Mouse (Mus musculus) stomach, embryonic 15.5 days (tissue): Measurements from ENCODE around the gene Slc25a45. TPM values are rescaled to one million over a fixed set of nuclear protein-coding genes. Genes with fewer than 3 reads are reported as not detected.

Experiments
- ATAC-seq: fragments of 200-750 bp; cut with Nextera tagmentation; 2 replicates; pipeline ENCODE4 v1.8.0; 2017; ENCODE audit warnings: low read depth, moderate number of reproducible peaks, moderate TSS enrichment; ENCODE audit not compliant: insufficient read depth, low FRiP score
- H3K27ac ChIP-seq: fragments of 300-500 bp; sonication (generic); 2 replicates; pipeline ENCODE4 v1.5.1; 2015; ENCODE audit warnings: mild to moderate bottlenecking, inconsistent platforms
- H3K27me3 ChIP-seq: fragments of 300-500 bp; sonication (generic); replicated peaks from 2 replicates; pipeline ENCODE4 v1.6.1; 2015; ENCODE audit warnings: inconsistent platforms
- H3K36me3 ChIP-seq: fragments of 300-500 bp; sonication (generic); 2 replicates; pipeline ENCODE4 v1.6.1; 2015; ENCODE audit warnings: inconsistent platforms
- H3K4me1 ChIP-seq: fragments of 300-500 bp; sonication (generic); 2 replicates; pipeline ENCODE4 v1.6.1; 2015; ENCODE audit warnings: inconsistent platforms
- H3K4me2 ChIP-seq: fragments of 300-500 bp; sonication (generic); 2 replicates; pipeline ENCODE4 v1.6.1; 2015; ENCODE audit warnings: mild to moderate bottlenecking, inconsistent platforms
- H3K4me3 ChIP-seq: fragments of 300-500 bp; sonication (generic); replicated peaks from 2 replicates; pipeline ENCODE4 v1.5.1; 2015; ENCODE audit warnings: inconsistent platforms
- H3K9ac ChIP-seq: fragments of 300-500 bp; sonication (generic); 2 replicates; pipeline ENCODE4 v1.6.1; 2015; ENCODE audit warnings: inconsistent platforms
- H3K9me3 ChIP-seq: fragments of 300-500 bp; sonication (generic); 2 replicates; pipeline ENCODE4 v1.6.1; 2016; ENCODE audit warnings: inconsistent platforms
- WGBS: fragments of 180-500 bp; shearing (Covaris S2); methylation state at CpG from one replicate; pipeline ENCODE4 v1.1.7; 2015; 5-methylcytosine and 5-hydroxymethylcytosine counted together
- polyA plus RNA-seq: library from polyadenylated mRNA; unstranded; fragments of >200 nt; fragmentation: Nextera tagmentation; extraction: Ambion mirVana; gene quantifications from 2 replicates; pipeline ENCODE4 v1.2.1, GENCODE M21; 2015

The Slc25a45 gene
- polyA plus RNA-seq, 1 experiment from 2014 or later: 5.5 TPM

DNA sequence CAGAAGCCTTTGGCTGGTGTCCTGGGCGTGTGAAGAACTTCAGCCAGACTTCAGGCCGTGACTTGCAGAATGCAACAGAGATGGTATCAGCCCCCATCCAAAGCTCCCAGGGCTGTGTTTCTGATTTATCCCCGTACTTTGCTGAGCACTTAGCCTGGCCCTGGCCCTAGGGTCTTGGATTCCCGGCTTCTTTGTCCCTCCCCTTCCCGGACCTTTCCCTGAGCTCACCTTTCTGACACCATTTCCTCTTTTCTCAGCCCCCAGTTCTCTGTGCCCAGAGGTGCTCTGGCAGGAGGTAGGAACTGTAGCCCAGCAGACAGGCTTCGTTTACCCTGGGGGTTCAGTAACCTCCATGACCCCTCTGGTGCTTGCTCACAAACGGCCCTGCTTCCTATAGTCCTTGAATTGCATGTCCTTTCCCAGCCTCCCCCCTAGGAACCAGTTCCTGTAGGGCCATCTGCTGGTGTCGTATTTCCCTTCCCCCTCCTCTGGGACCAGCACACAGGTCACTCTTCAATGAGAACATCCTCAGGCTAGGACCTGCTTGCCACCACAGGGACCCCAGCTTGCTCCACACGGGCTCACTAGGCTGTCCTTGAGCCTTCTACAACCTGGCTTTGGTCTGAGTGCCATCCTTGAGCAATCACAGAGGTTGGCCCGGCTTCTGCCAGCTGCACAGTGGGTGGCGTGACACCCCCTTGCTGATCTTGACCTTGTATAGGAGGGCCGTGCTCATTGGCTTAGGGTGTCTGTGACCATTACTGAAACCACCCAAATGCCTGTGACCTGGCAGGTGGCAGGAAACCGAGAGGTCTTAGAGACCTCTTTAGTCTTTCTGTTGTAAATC lies 28.6 kb upstream of the Slc25a45 start:
- Histone ChIP-seq H3K9me3 (no peaks in the 10 kb centered on the region), H3K36me3 (no peaks in the 10 kb centered on the region), H3K27me3 (no peaks in the 10 kb centered on the region), H3K9ac (peak overlapping the region; percentile 24; the same call in 1 of the 2 replicates), H3K4me2 (peak overlapping the region; percentile 70), H3K4me1 (peaks cover 52% of the 10 kb centered on the region), H3K4me3 (peak overlapping the region; percentile 9; the same call in 1 of the 2 replicates), H3K27ac (peak overlapping the region; percentile 99)
- 34% methylated on average over 13 of the region's 13 CpGs for WGBS
- no peak for ATAC-seq

DNA sequence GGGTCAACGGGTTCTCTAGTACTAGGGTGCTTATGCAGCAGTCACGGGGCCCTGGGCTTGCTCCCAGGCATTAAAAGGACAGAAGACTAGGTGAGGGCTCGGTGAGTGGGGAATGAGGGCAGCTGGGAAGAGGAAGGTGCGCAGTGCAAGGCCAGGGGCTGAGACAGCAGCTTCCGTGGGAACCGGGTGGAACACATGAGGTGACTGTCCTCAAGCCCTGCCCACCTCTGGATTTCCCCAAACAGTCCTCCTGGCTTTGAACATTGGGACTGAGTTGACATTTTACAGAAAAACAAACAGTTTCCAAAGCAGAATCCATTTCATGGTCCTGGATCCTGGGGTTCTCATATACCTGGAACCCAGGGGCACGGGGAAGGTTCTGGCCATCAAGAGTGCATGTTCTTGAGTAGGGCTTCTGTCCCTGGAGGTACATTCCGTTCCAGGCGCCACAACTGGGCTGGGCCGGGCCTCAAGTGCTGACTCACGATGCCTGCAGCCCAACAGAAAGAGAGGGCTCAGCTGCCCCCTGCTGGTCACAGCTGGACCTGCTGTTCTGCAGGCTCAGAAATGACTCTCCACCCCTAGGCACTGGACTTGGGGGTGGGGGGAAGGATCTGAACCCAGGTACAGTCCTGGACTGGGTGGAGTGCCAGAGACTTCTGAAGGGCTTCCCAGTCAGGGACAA lies 27.6 kb upstream of the Slc25a45 start:
- Histone ChIP-seq H3K4me1 (peaks cover 46% of the 10 kb centered on the region), H3K4me3 (no peak overlapping the region), H3K36me3 (no peaks in the 10 kb centered on the region), H3K27ac (peak overlapping the region; percentile 99), H3K9me3 (no peaks in the 10 kb centered on the region), H3K4me2 (peak overlapping the region; percentile 27), H3K27me3 (no peaks in the 10 kb centered on the region), H3K9ac (no peak overlapping the region)
- 23% methylated on average over 11 of the region's 11 CpGs for WGBS
- peak; percentile 28 for ATAC-seq

DNA sequence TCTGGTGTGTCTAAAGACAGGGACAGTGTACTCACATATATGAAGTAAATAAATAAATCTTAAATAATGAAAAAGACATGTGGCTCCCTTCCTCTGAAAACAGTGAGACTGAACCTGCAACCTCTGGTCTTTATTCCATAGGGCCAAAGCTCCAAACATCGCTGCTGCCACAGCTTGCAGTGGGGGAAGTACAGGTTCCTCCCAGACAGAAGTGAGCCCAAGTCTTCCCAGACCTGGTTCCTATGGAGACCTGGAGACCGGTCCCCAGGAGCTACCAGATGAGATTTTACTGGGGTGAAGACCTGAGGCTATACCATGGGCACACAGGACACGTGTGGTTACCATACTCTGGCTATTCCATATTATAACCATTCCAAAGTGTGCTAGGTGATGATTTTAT lies 26.7 kb upstream of the Slc25a45 start:
- H3K27ac ChIP-seq: no peak overlapping the region
- no peak overlapping the region for H3K4me3 ChIP-seq
- H3K4me2 ChIP-seq: no peak overlapping the region
- H3K36me3 ChIP-seq: no peaks in the 10 kb centered on the region
- ATAC-seq: no peak
- no peaks in the 10 kb centered on the region for H3K9me3 ChIP-seq
- 78% methylated on average over 3 of the region's 3 CpGs for WGBS
- peaks cover 42% of the 10 kb centered on the region for H3K4me1 ChIP-seq
- H3K27me3 ChIP-seq: no peaks in the 10 kb centered on the region
- no peak overlapping the region for H3K9ac ChIP-seq

DNA sequence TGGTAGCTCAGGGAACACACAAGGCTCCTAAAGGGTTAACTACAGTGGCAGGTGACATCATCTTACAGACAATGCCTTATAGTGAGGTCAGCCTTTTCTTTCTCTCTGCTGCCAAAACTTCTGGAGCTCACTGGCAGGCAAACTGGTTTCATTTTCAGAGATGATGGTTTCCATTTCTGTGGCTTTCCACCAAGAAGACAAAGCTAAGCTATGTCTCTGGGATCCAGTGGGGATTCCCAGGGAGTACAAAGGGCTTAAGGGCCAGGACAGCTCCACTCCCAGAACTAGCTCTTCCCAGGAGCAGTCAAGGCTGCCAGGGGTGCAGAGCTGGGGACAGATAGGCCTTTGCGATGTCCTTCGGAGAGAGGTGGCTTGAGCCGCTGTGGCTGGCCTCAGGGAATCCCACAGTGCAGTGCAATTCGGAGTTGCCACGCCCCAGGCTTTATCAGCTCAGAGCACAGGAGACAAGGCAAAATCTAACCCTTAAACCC lies 26.1 kb upstream of the Slc25a45 start:
- Histone ChIP-seq H3K36me3 (peaks cover 2% of the 10 kb centered on the region; the same call in 1 of the 2 replicates), H3K27ac (peak overlapping the region; percentile 61), H3K27me3 (no peaks in the 10 kb centered on the region), H3K4me2 (no peak overlapping the region; the same call in 1 of the 2 replicates), H3K4me1 (peaks cover 42% of the 10 kb centered on the region), H3K9me3 (no peaks in the 10 kb centered on the region), H3K9ac (no peak overlapping the region), H3K4me3 (no peak overlapping the region)
- ATAC-seq: no peak
- WGBS: 62% methylated on average over 5 of the region's 5 CpGs

DNA sequence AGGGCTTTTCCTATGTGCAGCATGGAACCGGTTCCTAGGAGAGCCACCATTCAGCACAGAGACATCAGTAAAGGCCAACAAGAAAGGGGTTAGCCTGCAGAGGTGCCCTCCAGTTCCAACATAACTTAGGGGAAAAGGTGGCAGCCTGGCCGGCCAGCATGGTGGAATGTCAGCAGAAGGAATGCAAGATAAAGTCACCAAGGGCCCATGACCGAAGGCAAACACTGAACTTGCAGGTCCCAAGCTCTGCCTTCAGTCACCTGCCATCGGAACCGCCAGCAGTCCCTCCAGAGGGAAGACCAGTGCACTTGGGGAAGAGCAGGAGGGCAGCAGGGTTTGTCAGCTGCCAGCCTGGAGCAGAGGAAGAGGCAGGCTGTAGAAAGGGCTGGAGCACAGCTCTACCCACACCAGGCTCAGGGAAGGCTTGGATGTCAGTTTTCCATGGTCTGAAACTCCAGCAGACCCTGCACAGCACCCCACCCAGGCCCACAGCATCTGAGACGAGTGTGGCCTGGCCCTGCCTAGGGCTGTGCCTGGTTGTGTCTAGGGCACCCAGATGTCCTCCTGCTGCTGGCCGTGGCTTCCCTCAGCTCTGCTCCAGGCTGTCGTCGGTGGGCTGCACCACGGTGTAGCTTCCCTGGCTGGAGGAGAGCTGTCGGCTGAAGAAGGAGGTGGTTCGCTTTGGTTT lies 25.4 kb upstream of the Slc25a45 start:
- Histone ChIP-seq H3K4me2 (no peak overlapping the region), H3K4me1 (peaks cover 37% of the 10 kb centered on the region), H3K9ac (no peak overlapping the region), H3K27me3 (no peaks in the 10 kb centered on the region), H3K9me3 (no peaks in the 10 kb centered on the region), H3K36me3 (peaks cover 9% of the 10 kb centered on the region; the same call in 1 of the 2 replicates), H3K27ac (peak overlapping the region; percentile 61), H3K4me3 (no peak overlapping the region)
- WGBS: 75% methylated on average over 12 of the region's 12 CpGs
- ATAC-seq: no peak

DNA sequence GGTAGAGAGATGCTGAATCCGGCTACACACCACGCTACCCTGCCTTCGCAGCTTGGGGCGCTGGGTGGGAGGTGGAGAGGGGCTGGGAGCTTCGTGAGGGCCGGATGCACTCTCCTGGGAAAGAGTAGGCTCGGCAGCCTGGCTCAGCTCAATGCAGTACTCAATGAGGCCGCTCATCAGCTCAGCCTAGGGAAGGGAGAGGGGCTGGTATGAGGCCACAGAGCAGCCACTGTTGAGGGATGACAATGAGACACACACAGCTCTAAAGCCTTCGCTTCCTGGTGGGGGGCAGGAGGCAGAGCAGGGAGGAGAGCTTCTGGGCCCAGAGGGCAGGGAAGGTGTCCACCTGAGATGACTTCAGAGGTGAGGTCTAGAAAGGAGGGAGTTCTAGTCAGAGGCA lies 21.0 kb upstream of the Slc25a45 start:
- 82% methylated on average over 9 of the region's 9 CpGs for WGBS
- no peak overlapping the region for H3K4me3 ChIP-seq
- no peaks in the 10 kb centered on the region for H3K27me3 ChIP-seq
- no peaks in the 10 kb centered on the region for H3K9me3 ChIP-seq
- no peak overlapping the region for H3K4me2 ChIP-seq
- no peak overlapping the region for H3K9ac ChIP-seq
- no peak overlapping the region for H3K27ac ChIP-seq
- H3K4me1 ChIP-seq: peaks cover 3% of the 10 kb centered on the region
- H3K36me3 ChIP-seq: peaks cover 17% of the 10 kb centered on the region
- no peak for ATAC-seq

DNA sequence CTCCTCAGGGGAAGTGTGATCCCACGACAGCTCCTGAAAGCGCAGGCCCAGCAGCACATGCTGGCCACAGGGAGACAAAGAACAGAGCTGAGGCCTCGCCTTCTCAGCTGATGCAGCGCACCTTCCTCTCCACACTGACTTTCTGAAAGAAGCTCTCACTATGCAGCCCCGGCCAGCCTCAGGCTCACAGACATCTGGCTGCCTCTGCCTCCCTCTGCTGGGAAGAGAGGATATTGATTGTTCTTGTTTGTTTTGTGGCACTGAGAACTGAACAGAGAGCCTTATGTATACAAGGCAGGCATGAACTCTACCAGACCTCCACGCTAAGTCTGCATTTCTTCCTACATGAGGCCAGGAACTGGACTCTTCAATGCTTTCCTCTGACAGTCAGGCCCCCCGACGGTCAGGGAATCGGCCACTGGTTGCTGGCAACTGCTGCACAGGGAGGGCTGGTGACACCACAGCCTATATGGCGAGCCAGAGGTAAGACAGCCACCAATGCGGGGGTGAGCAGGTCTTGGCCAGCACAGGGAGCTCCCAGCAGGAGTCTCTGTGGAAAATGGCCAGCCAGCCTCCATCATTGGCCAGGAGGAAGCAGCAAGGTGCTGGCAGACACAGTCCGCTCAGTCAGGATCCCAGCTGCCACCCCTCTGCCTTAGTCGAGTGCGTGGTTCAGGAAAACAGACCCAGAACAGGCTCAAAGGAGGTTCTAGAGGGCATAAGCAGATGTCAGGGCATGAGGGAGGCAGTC lies 15.1 kb upstream of the Slc25a45 start:
- no peak overlapping the region for H3K4me2 ChIP-seq
- no peak overlapping the region for H3K9ac ChIP-seq
- no peaks in the 10 kb centered on the region for H3K9me3 ChIP-seq
- no peak overlapping the region for H3K4me3 ChIP-seq
- no peaks in the 10 kb centered on the region for H3K27me3 ChIP-seq
- H3K4me1 ChIP-seq: no peaks in the 10 kb centered on the region
- 96% methylated on average over 14 of the region's 14 CpGs for WGBS
- peaks cover 35% of the 10 kb centered on the region for H3K36me3 ChIP-seq
- no peak for ATAC-seq
- no peak overlapping the region for H3K27ac ChIP-seq

DNA sequence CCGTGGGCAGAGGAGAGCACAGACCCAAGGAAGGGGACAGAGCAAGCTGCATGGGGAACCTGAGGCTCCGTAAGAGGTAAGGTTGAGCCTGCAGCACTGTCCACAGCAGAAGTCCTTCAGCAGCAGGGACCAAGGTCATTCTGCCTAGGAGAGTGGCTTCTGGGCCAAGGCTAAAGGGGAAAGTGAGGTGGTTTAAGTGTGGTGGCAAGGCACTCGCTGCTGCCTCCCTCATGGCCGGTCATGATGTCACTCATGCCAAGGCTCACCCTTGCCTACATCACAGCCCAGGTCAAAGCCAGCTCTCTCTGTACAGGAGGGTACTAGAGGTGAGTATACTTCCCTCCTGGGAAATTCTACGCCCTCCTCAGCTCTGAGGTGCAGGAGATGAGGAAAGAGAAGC lies 13.8 kb upstream of the Slc25a45 start:
- H3K9ac ChIP-seq: no peak overlapping the region
- ATAC-seq: no peak
- H3K4me2 ChIP-seq: no peak overlapping the region
- no peak overlapping the region for H3K4me3 ChIP-seq
- peaks cover 36% of the 10 kb centered on the region for H3K36me3 ChIP-seq
- 96% methylated on average over 5 of the region's 5 CpGs for WGBS
- no peaks in the 10 kb centered on the region for H3K9me3 ChIP-seq
- no peaks in the 10 kb centered on the region for H3K27me3 ChIP-seq
- no peak overlapping the region for H3K27ac ChIP-seq
- no peaks in the 10 kb centered on the region for H3K4me1 ChIP-seq

DNA sequence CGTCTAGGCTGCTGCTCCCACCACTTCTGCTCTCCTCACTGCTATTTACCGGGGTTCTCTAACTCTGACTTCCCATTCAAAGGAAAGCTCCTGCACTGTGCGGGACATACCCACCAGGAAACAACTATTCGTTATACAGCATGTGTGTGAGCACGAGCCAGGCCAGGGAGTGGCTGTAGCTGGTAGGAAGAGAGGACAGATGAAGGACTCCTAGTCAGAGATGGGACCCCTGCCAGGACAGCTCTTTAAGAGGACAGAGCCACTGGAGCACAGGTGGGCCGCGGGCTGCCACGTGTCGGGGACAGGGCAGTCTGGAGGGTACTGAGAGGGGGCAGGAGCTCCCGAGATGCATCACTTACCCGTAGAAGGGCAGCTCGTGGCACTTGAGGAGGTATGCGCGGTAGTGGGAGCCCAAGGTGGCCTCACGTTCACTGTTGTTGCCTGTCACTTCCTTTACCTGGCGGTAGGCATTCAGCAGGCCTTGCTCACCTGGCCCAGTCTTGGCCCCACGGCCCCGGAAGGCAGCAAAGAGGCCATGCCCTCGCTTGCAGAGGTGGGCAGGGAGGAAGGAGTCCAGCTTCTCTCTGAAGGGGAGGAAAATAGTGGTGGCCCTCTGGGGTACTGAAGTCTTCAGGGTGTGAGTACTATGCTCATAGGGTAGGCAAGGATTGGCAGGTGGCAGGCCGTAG lies 12.8 kb upstream of the Slc25a45 start:
- H3K4me1 ChIP-seq: no peaks in the 10 kb centered on the region
- peaks cover 41% of the 10 kb centered on the region for H3K36me3 ChIP-seq
- no peaks in the 10 kb centered on the region for H3K27me3 ChIP-seq
- H3K9me3 ChIP-seq: no peaks in the 10 kb centered on the region
- no peak for ATAC-seq
- no peak overlapping the region for H3K9ac ChIP-seq
- H3K27ac ChIP-seq: no peak overlapping the region
- H3K4me3 ChIP-seq: no peak overlapping the region
- no peak overlapping the region for H3K4me2 ChIP-seq
- WGBS: 93% methylated on average over 20 of the region's 20 CpGs

DNA sequence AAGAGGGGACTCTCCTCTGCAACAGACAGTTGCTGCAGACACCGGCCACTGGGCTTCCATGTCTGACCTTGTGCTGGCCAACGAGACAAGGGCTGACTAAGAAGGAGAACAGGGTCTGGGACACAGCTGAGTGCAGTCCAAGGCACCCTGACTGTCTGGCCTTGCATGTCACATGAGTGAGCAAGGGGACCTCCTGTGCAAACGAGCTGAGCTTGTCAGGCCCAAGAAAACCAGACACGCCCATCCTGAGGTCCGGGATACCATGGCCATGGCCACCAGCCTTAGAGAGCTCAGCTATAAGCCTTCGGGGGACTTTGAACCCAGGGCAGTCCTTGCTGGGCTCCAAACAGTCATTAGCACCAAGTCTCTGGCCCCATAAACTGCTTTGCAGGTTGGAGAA lies 9.5 kb upstream of the Slc25a45 start:
- ATAC-seq: no peak
- H3K36me3 ChIP-seq: peaks cover 19% of the 10 kb centered on the region
- no peak overlapping the region for H3K4me2 ChIP-seq
- H3K27me3 ChIP-seq: no peaks in the 10 kb centered on the region
- H3K4me1 ChIP-seq: peaks cover 21% of the 10 kb centered on the region
- H3K27ac ChIP-seq: no peak overlapping the region
- no peak overlapping the region for H3K9ac ChIP-seq
- no peaks in the 10 kb centered on the region for H3K9me3 ChIP-seq
- no peak overlapping the region for H3K4me3 ChIP-seq
- 74% methylated on average over 6 of the region's 6 CpGs for WGBS

DNA sequence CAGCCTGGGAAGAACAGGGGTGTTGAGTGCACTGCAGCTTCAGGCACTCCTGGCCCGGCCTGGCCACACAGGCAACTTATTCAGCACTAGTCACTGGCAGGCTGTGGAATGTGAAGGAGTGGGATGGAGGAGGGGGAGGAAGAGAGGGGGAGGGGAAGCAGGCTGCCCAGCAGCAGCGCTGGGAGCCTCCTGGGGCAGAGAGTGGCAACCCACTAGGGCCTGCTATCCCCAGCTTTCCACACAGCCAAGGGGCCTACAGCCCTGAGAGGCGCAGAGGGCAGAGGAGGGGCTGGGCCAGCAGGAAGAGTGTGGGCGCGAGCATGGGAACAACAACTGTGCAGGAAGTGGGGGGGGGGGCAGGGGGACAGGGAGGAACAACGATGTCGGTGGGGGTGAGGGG lies 6.3 kb upstream of the Slc25a45 start:
- Histone ChIP-seq H3K27me3 (no peaks in the 10 kb centered on the region), H3K36me3 (0 out of 2 replicates have a peak, but pooled peaks cover 7% of the 10 kb centered on the region), H3K27ac (peak overlapping the region; percentile 63), H3K9ac (no peak overlapping the region), H3K4me2 (peak overlapping the region; percentile 29), H3K4me1 (peaks cover 35% of the 10 kb centered on the region), H3K9me3 (no peaks in the 10 kb centered on the region), H3K4me3 (no peak overlapping the region)
- WGBS: 23% methylated on average over 5 of the region's 7 CpGs
- ATAC-seq: peak; percentile 19; the same call in 1 of the 2 replicates
